17 mouse cellular contexts compared by ENCODE assay signal in the genomic region with DNA sequence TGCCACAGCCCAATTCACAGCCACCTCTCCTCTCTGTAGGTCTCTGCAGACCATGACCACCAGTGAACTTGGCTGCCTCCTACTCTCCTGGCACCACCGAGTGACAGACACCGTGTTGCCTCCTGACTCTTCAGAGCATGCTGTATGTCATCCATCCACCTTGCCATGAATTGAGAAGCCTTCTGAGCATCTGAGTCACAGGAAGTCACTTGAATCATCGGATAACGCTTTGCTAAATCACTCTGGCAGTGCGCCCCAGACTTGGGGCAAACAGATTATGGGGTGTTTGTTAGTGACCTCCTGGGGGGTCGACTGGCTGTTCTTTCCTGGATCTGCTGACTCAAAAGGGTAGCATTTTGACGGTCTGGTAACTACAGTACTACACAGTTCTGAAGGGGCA.
DNase-seq lines count a peak whose midpoint lies in the region; ATAC-seq and TF ChIP-seq lines count a peak whose summit lies in the region.
"Had no signal": no experiment of that assay in that cellular context is flagged by ENCODE, and none has a peak within 500 bp of the region (broad histone marks: within the 10 kb centered on the region; RNA-seq: fewer than 3 reads in every experiment).

No protein-coding gene starts in this region.

- H3K79me2 ChIP-seq in C2C12 (ENCODE audit: control insufficient read depth, insufficient read depth) = no peaks in the 10 kb centered on the region

- TF ChIP-seq CTCF in cerebellum, adult 2 months (IDR thresholded peaks at IDR 0.05; ENCODE audit: borderline replicate concordance, insufficient read depth, low read depth, low read length) = no peak
- no peak for TF ChIP-seq CTCF in C2C12 (IDR thresholded peaks at IDR 0.05; ENCODE audit: control insufficient read depth, insufficient read depth, insufficient read length)

- H3K9me3 ChIP-seq in liver, embryonic 12.5 days (replicated peaks) = no peaks in the 10 kb centered on the region
- H3K9me3 ChIP-seq: heart, embryonic 13.5 days; hindbrain, embryonic 10.5 days; intestine, embryonic 15.5 days; liver, embryonic 15.5 days; midbrain, embryonic 12.5 days; stomach, embryonic 15.5 days had no signal

- no peak overlapping the region for H3K4me3 ChIP-seq in cerebellum, adult 2 months (replicated peaks; ENCODE audit: insufficient read depth, low read depth, low read length)
- H3K4me3 ChIP-seq in C2C12 (ENCODE audit: insufficient read depth, poor library complexity, severe bottlenecking) = no peak overlapping the region
- H3K4me3 ChIP-seq in liver, embryonic 12.5 days = no peak overlapping the region
- H3K4me3 ChIP-seq: heart, embryonic 13.5 days; hindbrain, embryonic 10.5 days; intestine, embryonic 15.5 days; liver, embryonic 15.5 days; midbrain, embryonic 12.5 days; stomach, embryonic 15.5 days had no signal

- peaks cover 4% of the 10 kb centered on the region; the same call in 1 of the 2 replicates for H3K4me1 ChIP-seq in cerebellum, adult 2 months (ENCODE audit: control insufficient read depth, insufficient read depth, low read length)
- no peaks in the 10 kb centered on the region for H3K4me1 ChIP-seq in liver, embryonic 12.5 days
- H3K4me1 ChIP-seq: heart, embryonic 13.5 days; liver, embryonic 15.5 days; stomach, embryonic 15.5 days had no signal

- no peak overlapping the region for H3K27ac ChIP-seq in cerebellum, adult 2 months (ENCODE audit: insufficient read depth, low read length)
- no peak overlapping the region for H3K27ac ChIP-seq in liver, embryonic 12.5 days
- H3K27ac ChIP-seq: heart, embryonic 13.5 days; hindbrain, embryonic 10.5 days; intestine, embryonic 15.5 days; liver, embryonic 15.5 days; midbrain, embryonic 12.5 days; stomach, embryonic 15.5 days had no signal

- TF ChIP-seq POLR2A in cerebellum, adult 2 months (IDR thresholded peaks at IDR 0.05; ENCODE audit: borderline replicate concordance, insufficient read depth, low read length) = no peak

- no peak overlapping the region for H3ac ChIP-seq in C2C12 (ENCODE audit: control insufficient read depth, insufficient read length, low read depth)

- no peaks in the 10 kb centered on the region for H3K79me3 ChIP-seq in C2C12 (ENCODE audit: low read depth)

- no peak overlapping the region for H3K9ac ChIP-seq in liver, embryonic 12.5 days
- H3K9ac ChIP-seq: heart, embryonic 13.5 days; intestine, embryonic 15.5 days; liver, embryonic 15.5 days; midbrain, embryonic 12.5 days; stomach, embryonic 15.5 days had no signal

- peak; percentile 63 to 82 for DNase-seq in cerebellum, adult 2 months
- no peak for DNase-seq in cerebellum, postnatal 4 days (ENCODE audit: low spot score in 2 of 2)
- peak; percentile 57 for DNase-seq in adrenal gland, postnatal 14 days
- DNase-seq in cerebellum, postnatal 36 days = peak; percentile 49 to 60
- no peak for DNase-seq in right cerebral cortex, postnatal 25 days
- no peak for DNase-seq in natural killer cell, adult 2 months (ENCODE audit: low spot score in 2 of 2)
- DNase-seq: gastrocnemius, postnatal 14 days; kidney, postnatal 10 days; thymus, postnatal 25 days had no signal

- H3K36me3 ChIP-seq in C2C12 (ENCODE audit: control insufficient read depth, insufficient read depth) = no peaks in the 10 kb centered on the region
- H3K36me3 ChIP-seq in liver, embryonic 12.5 days = peaks cover 9% of the 10 kb centered on the region
- H3K36me3 ChIP-seq: intestine, embryonic 15.5 days; stomach, embryonic 15.5 days had no signal

- 16% methylated on average over 7 of the region's 7 CpGs for WGBS in cerebellum, adult 2 months
- 64% methylated on average over 7 of the region's 7 CpGs for WGBS in liver, embryonic 12.5 days (ENCODE audit: insufficient replicate concordance)

- H3K4me2 ChIP-seq in liver, embryonic 12.5 days = no peak overlapping the region
- H3K4me2 ChIP-seq: heart, embryonic 13.5 days; intestine, embryonic 15.5 days; liver, embryonic 15.5 days; midbrain, embryonic 12.5 days; stomach, embryonic 15.5 days had no signal

- no peaks in the 10 kb centered on the region for H3K27me3 ChIP-seq in cerebellum, adult 2 months (ENCODE audit: control insufficient read depth, insufficient read depth, low read length)
- H3K27me3 ChIP-seq in C2C12 (ENCODE audit: control insufficient read depth, insufficient read depth, insufficient read length) = no peaks in the 10 kb centered on the region
- H3K27me3 ChIP-seq in liver, embryonic 12.5 days (replicated peaks) = no peaks in the 10 kb centered on the region
- H3K27me3 ChIP-seq: heart, embryonic 13.5 days; intestine, embryonic 15.5 days; liver, embryonic 15.5 days; midbrain, embryonic 12.5 days; stomach, embryonic 15.5 days had no signal

- no peak for ATAC-seq in liver, embryonic 12.5 days
- ATAC-seq: intestine, embryonic 15.5 days had no signal

TF ChIP-seq in C2C12, 6 proteins besides CTCF, POLR2A, EP300 and RAD21:
- TF ChIP-seq MAX (IDR thresholded peaks at IDR 0.05) (peak; percentile 88), MYOD1 (IDR thresholded peaks at IDR 0.05; ENCODE audit: control insufficient read depth, insufficient read length, low read depth) (no peak), MYOG (IDR thresholded peaks at IDR 0.05; ENCODE audit: control insufficient read depth, extremely low read depth, insufficient read length) (no peak), USF1 (IDR thresholded peaks at IDR 0.05; ENCODE audit: low read depth) (no peak), FOSL1 (IDR thresholded peaks at IDR 0.05; ENCODE audit: insufficient read depth, low read length, poor library complexity, severe bottlenecking) (no peak), CEBPB (IDR thresholded peaks at IDR 0.05; ENCODE audit: low read depth) (peak; percentile 42)

Comparison
In these comparisons a context has a peak if more than half of its experiments do, and no peak if none do; other contexts are left out.
1. DNase-seq: peak in cerebellum, adult 2 months (2 of 2), adrenal gland, postnatal 14 days (single experiment) and cerebellum, postnatal 36 days (2 of 2); none in cerebellum, postnatal 4 days (0 of 2), right cerebral cortex, postnatal 25 days (single experiment) and natural killer cell, adult 2 months (0 of 2).